Mouse (Mus musculus) olfactory bulb, adult 2 months (tissue): Measurements from ENCODE around the gene Orm3.

Experiments
- CTCF ChIP-seq: fragments of 200-500 bp; IDR thresholded peaks from 2 replicates; pipeline ENCODE4 v1.5.1; 2012; ENCODE audit warnings: low read depth, mild to moderate bottlenecking, low read length, moderate library complexity; ENCODE audit not compliant: insufficient read depth
- POLR2A ChIP-seq: fragments of 200-500 bp; IDR thresholded peaks from 2 replicates; pipeline ENCODE4 v1.6.1; 2012; ENCODE audit warnings: mild to moderate bottlenecking, low read depth, low read length, moderate library complexity; ENCODE audit not compliant: insufficient read depth

DNA sequence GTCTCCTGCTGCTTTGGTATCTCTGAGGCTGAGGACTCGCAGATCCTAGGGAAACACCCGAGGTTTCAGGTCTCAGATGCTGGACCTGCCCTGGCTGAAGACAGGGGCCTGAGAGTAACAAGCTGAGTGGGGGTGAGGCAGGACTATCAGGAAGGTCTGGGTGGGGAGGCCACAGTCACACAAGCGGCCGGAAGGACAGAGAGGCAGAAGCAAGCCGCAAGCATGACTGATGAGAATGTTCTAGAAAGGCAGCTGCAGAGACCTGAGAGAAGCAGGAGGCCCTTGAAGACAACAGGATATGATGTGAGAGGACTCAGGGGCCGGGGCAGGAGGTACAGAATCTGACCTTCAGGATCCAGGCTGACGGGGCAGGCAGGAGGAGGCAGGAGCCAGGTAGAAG lies 48.2 kb downstream of the Orm3 start:
- no peak for TF ChIP-seq POLR2A
- TF ChIP-seq CTCF: no peak
